Mouse (Mus musculus) lung, postnatal 14 days (tissue): ENCODE measurements at regions not wholly inside any gene's neighbourhood (a gene's known extent, or its start where the extent isn't known, plus 50 kb on each side); places are given as distances from the start of the nearest gene placed in this dataset.

Experiments used
- DNase-seq: peaks from one replicate; pipeline ENCODE4 v3.0.0; 2021

GRCm38 (mm10) chr2:129955260-129955691 lies 56.9 kb upstream of the Tgm3 start:
- peak; percentile 20 for DNase-seq

GRCm38 (mm10) chr2:129958120-129958519 lies 54.0 kb upstream of the Tgm3 start:
- DNase-seq: no peak

- no peak for DNase-seq
Measured at GRCm38 (mm10) chr2:129960364-129960763, 51.8 kb upstream of the Tgm3 start.

GRCm38 (mm10) chr2:129961522-129961921 lies 50.6 kb upstream of the Tgm3 start:
- DNase-seq: no peak
